Mouse (Mus musculus) embryonic facial prominence, embryonic 15.5 days (tissue): ENCODE measurements around the gene Narfl. TPM values are rescaled to one million over a fixed set of nuclear protein-coding genes. Genes with fewer than 3 reads are reported as not detected.

Experiments used
- ATAC-seq: fragments of 200-750 bp; cut with Nextera tagmentation; 2 replicates; pipeline ENCODE4 v1.8.0; 2017; ENCODE audit warnings: low read depth, moderate TSS enrichment; ENCODE audit not compliant: insufficient number of reproducible peaks, low FRiP score, low TSS enrichment
- H3K27ac ChIP-seq: fragments of 300-500 bp; sonication (generic); replicated peaks from 2 replicates; pipeline ENCODE4 v1.5.1; 2015; ENCODE audit warnings: mild to moderate bottlenecking, inconsistent platforms
- H3K27me3 ChIP-seq: fragments of 300-500 bp; sonication (generic); 2 replicates; pipeline ENCODE4 v1.6.1; 2015; ENCODE audit warnings: inconsistent platforms
- H3K36me3 ChIP-seq: fragments of 300-500 bp; sonication (generic); 2 replicates; pipeline ENCODE4 v1.6.1; 2015; ENCODE audit warnings: mild to moderate bottlenecking, inconsistent platforms
- H3K4me1 ChIP-seq: fragments of 300-500 bp; sonication (generic); 2 replicates; pipeline ENCODE4 v1.6.1; 2015; ENCODE audit warnings: inconsistent platforms
- H3K4me2 ChIP-seq: fragments of 300-500 bp; sonication (generic); replicated peaks from 2 replicates; pipeline ENCODE4 v1.6.1; 2015; ENCODE audit warnings: mild to moderate bottlenecking, inconsistent platforms
- H3K4me3 ChIP-seq: fragments of 300-500 bp; sonication (generic); replicated peaks from 2 replicates; pipeline ENCODE4 v1.5.1; 2015; ENCODE audit warnings: mild to moderate bottlenecking, inconsistent platforms
- H3K9ac ChIP-seq: fragments of 300-500 bp; sonication (generic); 2 replicates; pipeline ENCODE4 v1.6.1; 2015; ENCODE audit warnings: inconsistent platforms
- H3K9me3 ChIP-seq: fragments of 300-500 bp; sonication (generic); replicated peaks from 2 replicates; pipeline ENCODE4 v1.6.1; 2016; ENCODE audit warnings: inconsistent platforms
- WGBS: fragments of 180-500 bp; shearing (Covaris S2); methylation state at CpG from one replicate; pipeline ENCODE4 v1.1.7; 2015; 5-methylcytosine and 5-hydroxymethylcytosine counted together
- polyA plus RNA-seq: library from polyadenylated mRNA; unstranded; fragments of >200 nt; fragmentation: Nextera tagmentation; extraction: Ambion mirVana; gene quantifications from 2 replicates; pipeline ENCODE4 v1.2.1, GENCODE M21; 2015

Gene Narfl
- polyA plus RNA-seq, 1 experiment from 2014 or later = 26.9 TPM

GRCm38 (mm10) chr17:25791320-25791842 lies 17.8 kb downstream of the Narfl start:
- WGBS = 18% methylated on average over 19 of the region's 19 CpGs
- Histone ChIP-seq H3K9ac (peak overlapping the region; percentile 75), H3K4me3 (peak overlapping the region; percentile 79), H3K4me2 (peak overlapping the region; percentile 79), H3K36me3 (peaks cover 19% of the 10 kb centered on the region), H3K9me3 (no peaks in the 10 kb centered on the region), H3K4me1 (peaks cover 39% of the 10 kb centered on the region), H3K27ac (peak overlapping the region; percentile 96), H3K27me3 (no peaks in the 10 kb centered on the region)
- ATAC-seq = no peak

GRCm38 (mm10) chr17:25791843-25792527 lies 18.4 kb downstream of the Narfl start:
- WGBS = under 1% methylated on average over 45 of the region's 45 CpGs
- H3K4me3 ChIP-seq = peak overlapping the region; percentile 79

DNA sequence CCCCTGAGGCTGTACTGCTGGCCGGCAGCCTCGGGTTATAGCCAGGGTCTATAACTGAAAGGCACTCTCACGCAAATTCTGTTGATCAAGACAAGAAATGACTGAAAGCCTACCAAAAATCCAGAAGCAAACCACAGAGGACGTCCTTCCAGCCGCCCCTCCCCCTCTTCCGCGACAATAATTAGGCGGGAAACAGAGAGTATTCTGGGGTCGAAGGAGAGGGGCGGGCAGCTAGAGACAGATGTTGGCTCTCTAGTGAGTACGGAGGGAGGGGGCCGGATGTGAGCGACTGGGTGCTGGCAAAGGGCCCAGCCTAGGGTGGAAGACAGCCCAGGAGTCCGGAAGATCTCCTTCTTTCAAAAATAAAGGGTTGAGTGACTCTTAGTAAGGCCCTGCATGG lies 19.0 kb downstream of the Narfl start, which contains the start of gene Fam173a:
Fam173a (minus strand) TSS at position 287 of the 400 bp plus-strand sequence.
- Histone ChIP-seq H3K27me3 (no peaks in the 10 kb centered on the region), H3K4me2 (peak within 1 kb of the TSS; percentile 79), H3K27ac (peak within 1 kb of the TSS; percentile 96), H3K4me3 (peak within 1 kb of the TSS; percentile 79), H3K9ac (peak within 1 kb of the TSS; percentile 75), H3K4me1 (peaks cover 46% of the 10 kb centered on the region), H3K9me3 (no peaks in the 10 kb centered on the region), H3K36me3 (peaks cover 18% of the 10 kb centered on the region)
- 0% methylated on average over 14 of the region's 14 CpGs for WGBS
- ATAC-seq = peak; percentile 59

More at GRCm38 (mm10) chr17:25791843-25792527, 18.4 kb downstream of the Narfl start:
- peak; percentile 59 for ATAC-seq
- H3K4me1 ChIP-seq = peaks cover 40% of the 10 kb centered on the region
- H3K27me3 ChIP-seq = no peaks in the 10 kb centered on the region
- H3K27ac ChIP-seq = peak overlapping the region; percentile 96
- H3K4me2 ChIP-seq = peak overlapping the region; percentile 79
- peaks cover 19% of the 10 kb centered on the region for H3K36me3 ChIP-seq
- H3K9me3 ChIP-seq = no peaks in the 10 kb centered on the region
- H3K9ac ChIP-seq = peak overlapping the region; percentile 75

GRCm38 (mm10) chr17:25794197-25794596 lies 20.6 kb downstream of the Narfl start:
- Histone ChIP-seq H3K9ac (no peak overlapping the region), H3K9me3 (no peaks in the 10 kb centered on the region), H3K4me1 (peaks cover 47% of the 10 kb centered on the region), H3K27ac (no peak overlapping the region), H3K4me3 (no peak overlapping the region), H3K27me3 (no peaks in the 10 kb centered on the region), H3K36me3 (peaks cover 9% of the 10 kb centered on the region; the same call in 1 of the 2 replicates), H3K4me2 (no peak overlapping the region)
- ATAC-seq = no peak
- WGBS = 54% methylated on average over 13 of the region's 13 CpGs

DNA sequence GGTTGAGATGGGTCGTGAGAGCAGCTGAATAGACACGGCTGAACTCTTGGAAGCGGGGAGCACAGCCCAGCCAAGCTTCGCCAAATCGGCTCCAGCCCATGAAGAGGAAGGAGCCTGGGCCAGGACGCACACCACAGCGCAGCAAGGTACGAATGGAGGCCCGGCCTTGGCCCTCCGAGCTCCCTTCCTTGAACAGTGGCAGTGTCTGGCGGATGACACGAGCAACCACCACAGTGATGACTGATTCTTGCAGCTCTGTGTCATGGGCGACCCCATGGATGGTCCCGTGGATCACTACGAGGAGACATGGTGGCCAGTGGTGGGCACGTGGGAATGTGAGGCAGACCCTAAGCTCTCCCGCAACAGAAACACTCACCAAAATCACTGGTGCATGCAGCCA lies 21.4 kb downstream of the Narfl start:
- WGBS = 75% methylated on average over 17 of the region's 17 CpGs
- Histone ChIP-seq H3K4me2 (peak overlapping the region; percentile 89; the same call in 1 of the 2 replicates), H3K4me1 (peaks cover 47% of the 10 kb centered on the region), H3K27me3 (no peaks in the 10 kb centered on the region), H3K4me3 (peak overlapping the region; percentile 66), H3K27ac (no peak overlapping the region), H3K9me3 (no peaks in the 10 kb centered on the region), H3K36me3 (0 out of 2 replicates have a peak, but pooled peaks cover 3% of the 10 kb centered on the region), H3K9ac (no peak overlapping the region)
- ATAC-seq = no peak

DNA sequence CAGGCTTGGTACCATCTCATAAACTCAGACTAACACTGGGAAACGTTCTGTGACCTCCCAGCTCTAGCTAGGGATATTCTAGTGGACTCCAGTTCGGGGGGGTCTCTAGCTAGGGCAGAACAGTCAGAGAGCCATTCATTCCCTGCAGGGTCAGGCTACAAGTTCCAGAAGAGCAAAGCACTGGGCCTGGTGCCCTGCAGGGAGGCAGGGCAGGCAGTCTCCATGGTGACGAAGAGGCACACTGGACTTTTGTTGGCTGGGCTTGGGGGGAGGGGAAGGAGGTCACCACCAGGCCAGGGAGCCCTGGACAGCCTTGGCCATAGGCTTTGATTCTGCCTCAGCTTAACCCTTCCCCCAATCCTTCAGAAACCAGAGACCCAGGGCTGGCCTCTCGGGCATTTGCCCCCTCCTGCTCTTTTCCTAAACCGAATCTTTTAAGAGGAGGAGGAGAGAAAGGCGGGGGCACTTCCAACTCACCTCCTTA lies 22.1 kb downstream of the Narfl start, which contains the start of gene AC134908.4:
AC134908.4 (minus strand) TSS at position 51 of the 484 bp plus-strand sequence.
- no peak within 1 kb of the TSS; the same call in 1 of the 2 replicates for H3K27ac ChIP-seq
- H3K4me1 ChIP-seq = peaks cover 44% of the 10 kb centered on the region
- WGBS = 27% methylated on average over 6 of the region's 6 CpGs
- no peaks in the 10 kb centered on the region for H3K9me3 ChIP-seq
- peak within 1 kb of the TSS; percentile 33 for H3K9ac ChIP-seq
- 0 out of 2 replicates have a peak, but pooled peaks cover 3% of the 10 kb centered on the region for H3K36me3 ChIP-seq
- H3K27me3 ChIP-seq = no peaks in the 10 kb centered on the region
- H3K4me2 ChIP-seq = peak within 1 kb of the TSS; percentile 89
- H3K4me3 ChIP-seq = peak within 1 kb of the TSS; percentile 66
- no peak for ATAC-seq

GRCm38 (mm10) chr17:25796211-25796771 lies 22.7 kb downstream of the Narfl start:
- peak overlapping the region; percentile 89 for H3K4me2 ChIP-seq
- H3K36me3 ChIP-seq = 0 out of 2 replicates have a peak, but pooled peaks cover 3% of the 10 kb centered on the region
- H3K27ac ChIP-seq = no peak overlapping the region; the same call in 1 of the 2 replicates
- WGBS = 1% methylated on average over 37 of the region's 37 CpGs
- H3K9me3 ChIP-seq = no peaks in the 10 kb centered on the region
- H3K9ac ChIP-seq = peak overlapping the region; percentile 33
- no peak; the same call in 1 of the 2 replicates for ATAC-seq
- H3K4me3 ChIP-seq = peak overlapping the region; percentile 66
- H3K4me1 ChIP-seq = peaks cover 38% of the 10 kb centered on the region
- H3K27me3 ChIP-seq = no peaks in the 10 kb centered on the region

- Histone ChIP-seq H3K9ac (peak within 1 kb of the TSS; percentile 33), H3K4me2 (peak within 1 kb of the TSS; percentile 89), H3K9me3 (no peaks in the 10 kb centered on the region), H3K27me3 (peaks cover 1% of the 10 kb centered on the region; the same call in 1 of the 2 replicates), H3K4me1 (peaks cover 31% of the 10 kb centered on the region), H3K27ac (no peak within 1 kb of the TSS; the same call in 1 of the 2 replicates), H3K36me3 (0 out of 2 replicates have a peak, but pooled peaks cover 3% of the 10 kb centered on the region), H3K4me3 (peak within 1 kb of the TSS; percentile 66)
- WGBS = under 1% methylated on average over 35 of the region's 35 CpGs
- ATAC-seq = peak; percentile 87
Observed at GRCm38 (mm10) chr17:25796951-25797369, 23.4 kb downstream of the Narfl start, which contains the start of gene Metrn. TSS of gene Metrn (minus strand) at chr17:25797136.

DNA sequence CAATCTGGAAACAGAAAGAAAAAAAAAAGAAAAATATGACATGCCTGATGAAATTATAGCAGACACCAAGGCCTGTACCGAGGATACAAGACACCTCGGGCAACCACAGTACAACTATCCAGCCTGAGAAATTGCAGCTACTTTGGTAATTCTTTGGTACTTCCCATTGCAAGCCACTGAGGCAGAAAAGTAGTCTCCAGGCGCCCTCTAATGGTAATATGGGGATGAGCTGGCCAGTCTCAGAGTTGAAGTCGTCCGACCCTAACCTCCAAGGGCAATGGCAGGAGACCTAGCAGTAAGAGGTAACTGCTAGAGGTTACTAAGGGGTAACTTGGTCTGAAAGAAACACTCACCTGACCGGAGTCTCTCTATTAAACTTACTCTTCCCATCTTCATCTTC lies 27.5 kb downstream of the Narfl start:
- Histone ChIP-seq H3K27ac (no peak overlapping the region), H3K4me3 (no peak overlapping the region), H3K9ac (no peak overlapping the region), H3K27me3 (peaks cover 8% of the 10 kb centered on the region; the same call in 1 of the 2 replicates), H3K4me2 (no peak overlapping the region), H3K9me3 (no peaks in the 10 kb centered on the region), H3K4me1 (peaks cover 11% of the 10 kb centered on the region), H3K36me3 (no peaks in the 10 kb centered on the region)
- 5% methylated on average over 6 of the region's 6 CpGs for WGBS
- ATAC-seq = no peak

DNA sequence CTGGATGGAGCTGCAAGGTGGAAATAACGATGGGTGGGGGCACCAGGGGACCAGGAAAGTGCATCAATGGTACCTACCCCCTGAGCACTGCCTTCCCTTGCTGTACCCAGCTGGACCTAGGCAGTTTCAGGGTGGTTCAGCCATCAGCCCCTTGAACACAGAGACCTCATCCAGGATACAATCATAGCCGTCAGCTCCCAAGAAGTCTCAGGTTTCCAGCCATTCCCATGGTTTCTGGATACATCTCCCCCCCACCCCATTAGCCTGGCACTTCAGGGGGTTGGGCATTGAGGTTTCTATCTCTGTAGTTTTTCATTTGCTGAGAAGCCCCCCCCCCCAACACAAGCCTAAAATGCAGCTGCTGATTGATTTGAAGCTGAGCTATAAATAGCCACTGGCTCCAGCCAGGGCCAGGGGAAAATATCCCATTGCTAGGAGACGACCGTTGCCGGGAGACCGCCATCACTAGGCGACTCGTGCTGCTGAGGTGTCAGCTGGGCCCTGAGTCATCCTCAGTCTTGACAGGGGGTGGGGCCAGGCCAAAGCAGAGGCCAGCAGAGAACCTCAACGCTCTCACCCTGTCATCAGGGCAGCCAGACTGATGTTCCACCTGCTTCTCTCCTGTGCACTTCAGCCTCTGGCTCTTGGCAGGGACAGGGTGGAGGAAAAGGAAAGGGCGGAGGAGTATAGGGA lies 29.4 kb downstream of the Narfl start:
- ATAC-seq = peak; percentile 72
- Histone ChIP-seq H3K9ac (no peak overlapping the region), H3K36me3 (no peaks in the 10 kb centered on the region), H3K27me3 (peaks cover 10% of the 10 kb centered on the region), H3K4me1 (no peaks in the 10 kb centered on the region), H3K4me3 (no peak overlapping the region), H3K9me3 (no peaks in the 10 kb centered on the region), H3K4me2 (no peak overlapping the region), H3K27ac (no peak overlapping the region)
- WGBS = 11% methylated on average over 10 of the region's 10 CpGs
